Mouse (Mus musculus) T-helper 1 cell (primary cell): ENCODE measurements around the gene Sh3gl1.

Experiments used
- in situ Hi-C: fragments of 300-600 bp; cut with MboI, MseI; formaldehyde crosslinking; loops from one replicate; pipeline ENCODE4 v1.15.1; 2025; ENCODE audit warnings: high pct_unique_total_duplicates

The Sh3gl1 gene

DNA sequence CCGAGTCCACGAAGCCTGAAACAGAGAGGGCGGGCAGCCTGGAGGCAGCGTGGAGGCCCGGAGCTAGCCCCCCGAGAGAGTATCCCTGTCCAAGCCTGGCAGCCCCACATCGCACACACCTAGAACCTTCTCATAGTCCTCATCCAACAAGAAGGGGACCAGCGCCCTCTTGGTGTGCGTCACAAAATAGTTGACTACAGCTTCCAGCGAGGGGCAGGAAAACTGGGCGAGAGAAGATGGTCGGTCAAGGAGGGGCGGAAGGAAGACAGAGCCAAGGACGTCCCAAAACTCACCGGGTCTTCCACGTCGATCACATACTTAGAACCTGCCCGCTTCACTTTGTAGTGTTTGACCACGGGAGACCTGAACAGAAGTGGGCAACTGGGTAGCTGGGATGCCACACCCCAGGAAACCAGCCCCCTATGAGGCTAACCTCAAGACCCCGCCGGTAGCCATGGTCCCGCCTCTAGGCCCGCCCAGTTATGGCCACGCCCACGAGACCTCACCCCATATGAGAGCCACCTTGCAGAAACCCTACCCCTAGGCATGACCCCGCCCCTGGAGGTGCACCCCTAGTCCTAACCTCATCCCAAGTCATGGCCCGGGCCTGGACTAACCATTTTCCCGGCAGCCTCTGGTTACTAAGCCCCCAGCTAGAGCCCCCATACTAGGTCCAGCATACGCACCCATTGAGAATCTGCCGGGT is 36.5 kb downstream of the Sh3gl1 start:
- in situ Hi-C loops, result loop anchor here (10.0 kb wide), 1 partner anchor 1145 kb away; no protein-coding TSS in a partner anchor

DNA sequence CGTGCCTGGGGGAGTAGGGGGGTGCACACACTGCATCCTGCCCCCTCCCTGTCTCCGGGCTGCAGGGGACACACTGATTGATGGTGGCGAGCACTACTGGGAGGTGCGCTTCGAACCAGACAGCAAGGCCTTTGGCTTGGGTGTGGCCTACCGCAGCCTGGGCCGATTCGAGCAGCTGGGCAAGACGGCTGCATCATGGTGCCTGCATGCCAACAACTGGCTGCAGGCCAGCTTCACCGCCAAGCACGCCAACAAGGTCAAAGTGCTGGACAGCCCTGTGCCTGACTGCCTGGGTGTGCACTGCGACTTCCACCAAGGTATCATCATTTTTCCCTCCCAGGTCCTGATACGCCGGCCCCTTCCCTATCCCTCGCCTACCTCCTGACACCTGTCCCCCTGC is 40.4 kb downstream of the Sh3gl1 start:
- in situ Hi-C loops, result loop anchor here (10.0 kb wide), 1 partner anchor 1141 kb away; no protein-coding TSS in a partner anchor

DNA sequence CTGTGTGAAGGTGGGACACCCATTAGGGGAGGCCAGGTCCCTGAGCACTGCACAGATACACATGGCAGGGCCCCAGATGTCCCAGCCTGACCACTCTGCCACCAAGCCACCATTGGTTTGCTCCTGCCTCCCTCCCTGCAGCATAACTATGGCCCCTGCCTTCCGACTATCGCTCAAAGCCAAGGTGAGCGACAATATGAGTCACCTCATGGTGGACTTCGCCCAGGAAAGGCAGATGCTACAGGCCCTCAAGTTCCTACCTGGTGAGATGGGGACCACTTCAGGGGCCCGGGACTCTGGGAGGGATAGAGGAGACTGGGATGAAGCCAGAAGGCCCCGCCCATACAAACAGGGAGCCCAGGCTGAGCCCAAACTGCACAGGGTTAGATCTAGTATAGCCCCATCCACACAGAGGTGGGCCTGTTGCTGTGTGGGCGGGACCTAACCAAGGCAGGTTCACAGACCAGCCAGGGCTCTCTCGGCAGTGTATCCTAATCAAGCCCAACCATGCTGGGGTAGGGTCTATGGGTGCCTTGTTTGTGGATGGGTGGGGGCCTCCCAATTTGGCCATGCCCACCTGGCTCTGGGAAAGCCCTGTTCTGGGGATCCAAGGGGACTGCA is 46.0 kb downstream of the Sh3gl1 start:
- in situ Hi-C loops, result loop anchor here (10.0 kb wide), 1 partner anchor 1136 kb away; no protein-coding TSS in a partner anchor

DNA sequence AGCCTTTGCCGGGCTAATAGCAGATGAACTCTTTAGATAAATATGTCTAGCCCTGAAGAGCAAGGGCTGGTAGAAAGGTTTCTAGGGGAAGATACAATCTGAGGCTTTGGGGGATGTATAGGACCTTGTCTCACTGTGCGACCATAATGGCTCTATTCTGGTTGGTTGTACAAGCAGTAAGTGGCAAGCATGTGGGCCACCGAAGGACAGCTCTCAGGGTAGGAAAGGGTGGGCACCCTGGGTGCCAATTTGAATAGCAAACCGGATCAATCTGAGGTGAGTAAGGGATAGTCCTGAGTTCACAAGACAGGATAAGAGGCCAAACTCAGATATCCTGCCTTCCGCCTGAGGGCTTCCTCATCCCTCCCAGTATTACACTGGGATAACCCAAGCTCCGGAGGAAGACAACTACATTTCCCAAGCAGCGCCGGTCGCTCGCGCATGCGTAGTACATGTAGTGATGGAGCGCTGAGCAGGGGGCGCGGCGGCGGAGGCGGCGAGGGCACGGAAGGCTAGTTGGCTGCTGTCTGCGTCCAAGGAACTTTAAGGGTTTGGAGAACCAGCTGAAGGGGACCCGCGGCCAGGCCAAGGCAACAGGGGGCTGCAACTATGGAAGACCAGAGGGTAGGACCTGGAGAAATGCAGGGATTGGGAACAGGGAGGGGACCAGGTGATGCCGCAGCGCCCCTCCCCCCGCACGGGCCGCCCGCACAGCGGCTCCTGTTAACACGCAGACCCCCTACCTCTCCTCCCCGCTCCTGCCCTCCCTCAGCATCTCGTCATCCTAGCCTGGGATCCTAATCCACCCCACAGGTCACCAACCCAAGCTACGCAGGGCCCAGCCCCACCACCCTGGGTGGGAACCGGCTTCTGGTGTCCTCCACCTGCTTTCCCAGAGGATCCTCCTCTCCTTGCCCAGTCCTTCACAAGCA is 50.1 kb downstream of the Sh3gl1 start, which contains the start of gene Fsd1:
TSS of gene Fsd1 (plus strand) at position 480 of the 932 bp plus-strand sequence.
- in situ Hi-C loops, result no loop called here

DNA sequence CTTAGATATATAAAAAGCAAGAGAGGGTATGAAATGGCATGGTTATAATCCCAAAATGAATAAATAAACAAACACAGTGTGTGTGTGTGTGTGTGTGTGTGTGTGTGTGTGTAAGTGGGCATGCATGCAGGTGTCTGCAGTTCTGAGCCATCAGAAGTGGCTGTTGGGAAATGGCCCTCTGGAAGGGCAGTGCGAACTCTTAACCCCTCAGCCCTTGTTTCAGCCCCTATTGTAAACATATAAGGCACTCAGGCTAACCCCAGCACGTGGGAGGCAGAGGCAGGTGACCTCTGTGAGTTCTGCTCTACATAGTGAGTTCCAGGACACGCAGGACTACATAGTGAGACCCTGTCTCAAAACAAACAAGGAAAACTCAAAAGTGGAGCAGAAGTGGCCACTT is 59.1 kb downstream of the Sh3gl1 start:
- in situ Hi-C loops, result no loop called here

DNA sequence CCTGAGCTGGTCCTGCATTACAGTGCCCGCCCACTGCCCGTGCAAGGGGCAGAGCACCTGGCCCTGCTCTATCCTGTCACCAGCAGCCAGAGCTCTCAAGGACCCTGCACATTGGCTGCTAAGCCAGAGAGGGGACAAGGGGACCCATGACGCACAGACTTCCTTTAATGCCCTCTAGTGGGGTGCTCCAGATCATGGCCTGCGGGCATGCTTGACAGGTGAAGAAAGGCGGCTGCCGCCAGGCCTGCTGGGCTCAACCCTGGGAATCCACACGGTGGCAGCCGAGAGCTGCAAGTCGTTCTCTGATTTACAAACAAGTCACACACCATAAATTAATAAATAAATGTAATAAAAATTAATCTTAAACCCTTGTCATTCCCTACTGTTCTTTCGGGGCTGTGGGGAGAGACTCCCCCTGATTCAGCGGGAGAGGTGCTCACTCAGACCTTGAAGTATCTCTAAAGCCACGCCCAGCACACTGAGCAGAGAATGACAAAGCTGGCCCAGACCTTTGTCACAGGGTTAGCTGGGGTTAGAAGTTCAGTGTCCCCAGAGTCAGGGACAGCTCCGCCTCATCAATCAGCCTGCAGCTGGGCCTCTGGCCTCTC is 60.1 kb downstream of the Sh3gl1 start:
- in situ Hi-C loops, result no loop called here

DNA sequence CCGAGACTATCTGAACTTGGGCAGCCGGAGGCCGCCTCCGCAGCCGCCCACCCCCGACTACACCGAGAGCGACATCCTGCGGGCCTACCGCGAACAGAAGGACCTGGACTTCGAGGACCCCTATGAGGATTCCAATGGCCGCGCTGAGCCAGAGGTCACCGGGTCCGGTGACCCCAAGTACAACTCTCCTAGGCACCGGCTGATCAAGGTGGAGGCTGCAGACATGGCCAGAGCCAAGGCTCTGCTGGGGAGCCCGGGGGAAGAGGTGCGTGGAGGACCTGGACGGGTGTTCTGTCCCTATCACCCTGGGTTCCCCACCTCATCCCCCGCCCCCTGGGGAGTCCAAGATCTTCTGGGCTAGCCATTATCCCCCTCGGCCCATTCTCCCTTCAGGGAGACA is 65.0 kb downstream of the Sh3gl1 start:
- in situ Hi-C loops, result no loop called here

DNA sequence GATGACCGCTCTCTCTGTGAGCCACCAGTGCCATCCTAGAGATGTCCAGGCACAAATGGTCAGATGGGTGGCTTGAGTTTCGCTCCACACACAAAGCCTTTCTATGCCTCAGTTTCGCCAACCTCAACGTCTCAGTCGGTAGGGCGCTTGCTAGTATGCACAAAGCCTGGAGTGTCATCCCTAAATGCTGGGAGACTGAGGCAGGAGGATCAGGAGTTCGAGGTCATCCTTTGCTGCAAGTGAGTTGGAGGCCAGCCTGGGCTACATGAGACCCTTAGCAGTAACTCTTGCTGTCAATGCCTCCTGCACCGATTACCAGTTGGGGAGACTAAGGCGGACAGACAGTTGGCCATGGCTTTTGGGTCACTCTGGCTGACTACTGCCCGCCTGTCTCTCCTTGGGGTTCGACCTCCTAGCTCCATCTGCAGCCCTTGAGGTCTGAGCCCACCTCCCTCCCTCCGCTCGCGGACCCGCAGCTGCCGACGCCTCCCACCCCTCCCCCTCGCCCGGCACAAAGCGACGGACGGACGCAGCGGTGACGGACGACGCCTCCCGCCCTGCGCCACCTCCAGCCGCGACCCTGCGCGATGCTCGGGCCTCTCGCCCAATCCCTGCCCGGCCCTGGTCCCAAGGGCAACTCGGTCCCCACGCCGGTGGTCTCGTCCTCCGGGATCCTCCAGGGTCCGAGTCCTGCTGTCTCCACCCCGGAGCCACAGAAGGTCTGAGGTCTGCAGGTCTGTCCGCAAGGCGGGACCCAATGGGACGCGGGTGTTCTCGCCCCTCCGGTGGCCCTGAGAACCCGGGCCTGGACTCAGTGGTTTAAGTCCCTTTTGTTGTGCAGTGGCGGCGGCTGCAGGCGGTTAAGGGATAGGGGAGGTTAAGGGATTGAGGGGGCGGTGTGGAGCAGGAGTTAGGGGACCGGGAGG is 66.2 kb downstream of the Sh3gl1 start, which contains the start of gene Shd:
TSS of gene Shd (plus strand) at position 502 of the 926 bp plus-strand sequence.
- in situ Hi-C loops, result loop anchor here (10.0 kb wide), 1 partner anchor 45 kb away; no protein-coding TSS in a partner anchor

DNA sequence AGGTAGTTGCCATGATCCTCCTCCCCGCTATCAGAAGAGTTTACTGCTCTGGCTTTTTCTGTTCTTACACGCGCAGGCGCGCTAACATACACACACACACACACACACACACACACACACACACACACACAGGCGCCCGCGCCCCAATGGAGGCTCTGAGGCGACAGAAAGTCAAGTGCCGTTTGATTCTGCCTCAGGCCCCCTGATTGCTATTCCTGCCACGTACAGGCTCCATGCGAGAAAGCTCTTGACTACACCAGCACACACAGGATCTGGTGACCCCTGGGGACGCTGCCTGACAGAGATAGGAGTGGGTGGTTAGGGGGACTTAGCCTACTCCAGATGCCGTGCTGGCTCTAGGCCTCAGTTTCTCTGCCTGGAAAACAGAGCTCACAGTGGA is 66.9 kb downstream of the Sh3gl1 start:
- in situ Hi-C loops, result loop anchor here (10.0 kb wide), 1 partner anchor 45 kb away; no protein-coding TSS in a partner anchor

DNA sequence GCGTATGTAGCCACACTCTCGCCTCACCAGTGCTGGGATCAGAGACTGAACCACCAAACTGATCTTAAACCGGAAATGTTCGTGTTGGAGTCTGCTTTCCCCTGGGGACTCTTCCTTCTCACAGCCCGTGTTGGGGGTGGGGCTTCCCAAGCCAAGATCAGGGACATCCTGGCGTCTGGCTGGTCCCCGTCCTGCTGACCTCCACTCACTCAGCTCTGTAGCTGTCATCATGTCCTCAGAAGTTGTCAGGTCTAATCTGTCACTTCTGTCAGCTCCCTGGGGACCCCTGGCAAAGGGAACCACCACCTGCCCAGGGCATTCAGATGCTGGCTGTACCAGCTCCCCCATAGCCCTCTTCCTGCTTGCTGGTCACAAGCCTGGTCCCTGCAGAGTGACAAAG is 68.2 kb downstream of the Sh3gl1 start:
- in situ Hi-C loops, result loop anchor here (10.0 kb wide), 1 partner anchor 47 kb away; no protein-coding TSS in a partner anchor

DNA sequence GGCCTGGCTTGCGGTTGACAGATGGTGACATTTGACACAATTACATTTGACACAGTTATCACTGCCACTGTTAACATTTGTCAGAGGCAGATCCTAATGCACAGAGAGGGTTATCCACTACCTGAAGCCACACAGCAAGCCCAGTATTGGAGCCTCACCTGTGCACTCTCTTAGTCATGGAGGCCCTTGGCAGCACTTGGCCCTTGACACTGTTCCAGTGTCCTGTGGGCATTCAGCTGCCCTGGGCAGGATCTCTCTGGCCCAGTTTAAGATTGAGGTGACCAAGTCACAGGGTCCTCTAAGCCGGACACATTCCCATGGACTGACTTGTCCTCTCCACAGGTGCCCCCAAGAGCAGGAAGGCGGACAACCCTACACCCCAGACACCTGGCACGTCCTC is 69.2 kb downstream of the Sh3gl1 start:
- in situ Hi-C loops, result loop anchor here (10.0 kb wide), 1 partner anchor 48 kb away; no protein-coding TSS in a partner anchor
